Mouse (Mus musculus) intestine, embryonic 16.5 days (tissue): Measurements from ENCODE around the gene Gm20481. TPM values are rescaled to one million over a fixed set of nuclear protein-coding genes. Genes with fewer than 3 reads are reported as not detected.
A peak's percentile ranks its signal among the peaks of the same experiment; 100 is the strongest.
"Not testable (repeated sequence)": the region's sequence is repeated elsewhere in the genome, so short reads cannot be mapped to it uniquely, and the experiment has no call there.

ENCODE experiments used
- ATAC-seq: fragments of 200-750 bp; cut with Nextera tagmentation; 2 replicates; pipeline ENCODE4 v1.8.0; 2017; ENCODE audit warnings: moderate TSS enrichment, moderate library complexity
- H3K27ac ChIP-seq: fragments of 300-500 bp; sonication (generic); 2 replicates; pipeline ENCODE4 v1.5.1; 2014; ENCODE audit warnings: mild to moderate bottlenecking, low read length
- H3K27me3 ChIP-seq: fragments of 300-500 bp; sonication (generic); replicated peaks from 2 replicates; pipeline ENCODE4 v1.6.1; 2014; ENCODE audit warnings: low read length, control low read depth, mixed read lengths; ENCODE audit not compliant: control insufficient read depth, insufficient read depth
- H3K36me3 ChIP-seq: fragments of 300-500 bp; sonication (generic); 2 replicates; pipeline ENCODE4 v1.6.1; 2014; ENCODE audit warnings: low read length, control low read depth; ENCODE audit not compliant: control insufficient read depth, insufficient read depth
- H3K4me1 ChIP-seq: fragments of 300-500 bp; sonication (generic); 2 replicates; pipeline ENCODE4 v1.6.1; 2014; ENCODE audit warnings: low read length, control low read depth, mixed read lengths; ENCODE audit not compliant: control insufficient read depth, insufficient read depth
- H3K4me2 ChIP-seq: fragments of 300-500 bp; sonication (generic); 2 replicates; pipeline ENCODE4 v1.6.1; 2014; ENCODE audit warnings: low read depth, low read length, control low read depth
- H3K4me3 ChIP-seq: fragments of 300-500 bp; sonication (generic); 2 replicates; pipeline ENCODE4 v1.5.1; 2014; ENCODE audit warnings: mild to moderate bottlenecking, low read length
- H3K9ac ChIP-seq: fragments of 300-500 bp; sonication (generic); 2 replicates; pipeline ENCODE4 v1.6.1; 2014; ENCODE audit warnings: low read depth, low read length
- H3K9me3 ChIP-seq: fragments of 300-500 bp; sonication (generic); 2 replicates; pipeline ENCODE4 v1.6.1; 2016; ENCODE audit warnings: low read length, control low read depth; ENCODE audit not compliant: control insufficient read depth
- WGBS: fragments of 180-500 bp; shearing (Covaris S2); extraction: QIAGEN DNeasy Blood & Tissue Kit; methylation state at CpG from one replicate; pipeline ENCODE4 v1.1.7; 2014; 5-methylcytosine and 5-hydroxymethylcytosine counted together
- polyA plus RNA-seq: library from polyadenylated mRNA; unstranded; fragments of >200 nt; fragmentation: Nextera tagmentation; extraction: Ambion mirVana; gene quantifications from 2 replicates; pipeline ENCODE4 v1.2.1, GENCODE M21; 2015

Gene Gm20481
- polyA plus RNA-seq, 1 experiment from 2014 or later: not detected

DNA sequence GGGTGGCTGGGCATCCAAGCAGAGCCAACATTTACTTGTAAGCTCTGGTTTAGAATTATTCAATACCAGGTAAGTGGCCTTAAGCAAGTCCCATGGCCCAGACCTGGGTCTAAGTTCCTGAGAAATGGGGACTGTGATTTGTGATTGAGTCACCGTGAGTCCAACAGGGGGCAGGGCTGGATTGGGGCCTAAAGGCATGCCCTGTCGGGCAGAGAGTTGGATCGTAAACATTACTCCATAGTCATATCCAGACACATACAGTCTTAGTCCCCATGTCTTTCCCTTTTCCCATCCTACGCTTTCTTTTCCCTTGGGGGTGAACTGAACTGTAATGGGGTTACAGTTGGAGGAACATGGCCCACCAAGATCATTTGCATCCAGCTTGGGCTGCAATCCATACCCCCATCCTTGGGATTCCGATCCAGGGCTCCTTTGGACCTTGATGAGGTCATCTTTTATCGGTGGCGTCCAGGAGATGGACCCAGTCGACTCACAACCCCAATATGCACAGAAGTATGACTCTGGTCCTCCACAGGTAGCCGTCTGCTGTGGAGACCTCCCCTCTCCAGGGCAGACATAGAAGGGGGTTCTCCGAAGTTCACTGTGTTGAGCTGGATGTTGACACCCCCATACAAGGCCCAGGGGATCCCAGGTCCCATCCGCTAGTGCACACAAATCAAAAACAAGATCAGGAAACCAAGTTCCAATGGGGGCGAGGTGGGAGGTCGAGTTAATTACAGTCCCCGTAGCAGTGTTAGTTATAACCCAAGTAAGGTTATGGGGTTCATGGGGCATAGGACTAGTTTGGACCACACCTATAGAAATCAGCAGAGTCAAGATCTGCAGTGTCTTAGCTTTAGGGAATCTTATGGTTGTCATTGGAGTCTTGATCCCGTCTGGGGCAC is 29.1 kb downstream of the Gm20481 start:
- peak overlapping the region; percentile 97 for H3K4me2 ChIP-seq
- no peak overlapping the region for H3K27ac ChIP-seq
- 0 out of 2 replicates have a peak, but pooled peaks cover 4% of the 10 kb centered on the region for H3K36me3 ChIP-seq
- peak overlapping the region; percentile 75; the same call in 1 of the 2 replicates for H3K9ac ChIP-seq
- H3K9me3 ChIP-seq: no peaks in the 10 kb centered on the region
- no peaks in the 10 kb centered on the region for H3K27me3 ChIP-seq
- peaks cover 20% of the 10 kb centered on the region for H3K4me1 ChIP-seq
- 89% methylated on average over 15 of the region's 15 CpGs for WGBS
- peak overlapping the region; percentile 53 for H3K4me3 ChIP-seq
- no peak for ATAC-seq

DNA sequence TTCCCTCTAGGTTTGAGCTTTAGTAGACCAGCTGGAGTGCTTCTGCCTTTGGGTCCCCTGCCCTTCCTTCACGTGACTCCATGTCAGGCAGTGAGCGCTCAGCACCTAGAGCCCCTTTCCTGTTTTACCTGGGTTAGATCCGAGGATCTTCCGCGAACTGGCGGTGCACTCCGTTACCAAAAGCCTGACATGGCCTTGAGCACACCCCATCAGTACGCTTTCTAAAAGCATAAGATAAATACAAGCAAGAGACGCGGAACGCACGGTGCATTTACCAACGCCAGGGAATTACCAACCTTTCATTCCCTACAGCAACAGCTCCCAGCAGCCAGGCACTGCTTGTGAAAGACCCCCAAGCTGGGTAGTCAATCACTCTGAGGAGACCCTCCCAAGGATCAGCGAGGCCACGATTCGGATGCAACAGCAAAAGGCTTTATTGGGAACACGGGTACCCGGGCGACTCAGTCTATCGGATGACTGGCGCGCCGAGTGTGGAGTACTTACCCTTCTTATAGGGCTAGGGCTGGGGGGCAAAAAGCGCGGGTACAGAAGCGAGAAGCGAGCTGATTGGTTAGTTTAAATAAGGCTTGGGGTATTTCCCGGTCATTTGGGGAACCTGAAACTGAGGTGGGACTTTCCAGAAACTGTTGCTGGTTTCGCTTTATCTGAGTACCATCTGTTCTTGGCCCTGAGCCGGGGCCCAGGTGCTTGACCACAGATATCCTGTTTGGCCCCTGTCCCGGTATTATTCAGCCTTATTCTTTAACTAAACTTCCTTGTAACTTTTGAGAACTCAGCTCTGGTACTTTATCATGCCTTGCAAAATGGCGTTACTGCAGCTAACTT is 30.4 kb downstream of the Gm20481 start:
- peak; percentile 21; the same call in 1 of the 2 replicates for ATAC-seq

DNA sequence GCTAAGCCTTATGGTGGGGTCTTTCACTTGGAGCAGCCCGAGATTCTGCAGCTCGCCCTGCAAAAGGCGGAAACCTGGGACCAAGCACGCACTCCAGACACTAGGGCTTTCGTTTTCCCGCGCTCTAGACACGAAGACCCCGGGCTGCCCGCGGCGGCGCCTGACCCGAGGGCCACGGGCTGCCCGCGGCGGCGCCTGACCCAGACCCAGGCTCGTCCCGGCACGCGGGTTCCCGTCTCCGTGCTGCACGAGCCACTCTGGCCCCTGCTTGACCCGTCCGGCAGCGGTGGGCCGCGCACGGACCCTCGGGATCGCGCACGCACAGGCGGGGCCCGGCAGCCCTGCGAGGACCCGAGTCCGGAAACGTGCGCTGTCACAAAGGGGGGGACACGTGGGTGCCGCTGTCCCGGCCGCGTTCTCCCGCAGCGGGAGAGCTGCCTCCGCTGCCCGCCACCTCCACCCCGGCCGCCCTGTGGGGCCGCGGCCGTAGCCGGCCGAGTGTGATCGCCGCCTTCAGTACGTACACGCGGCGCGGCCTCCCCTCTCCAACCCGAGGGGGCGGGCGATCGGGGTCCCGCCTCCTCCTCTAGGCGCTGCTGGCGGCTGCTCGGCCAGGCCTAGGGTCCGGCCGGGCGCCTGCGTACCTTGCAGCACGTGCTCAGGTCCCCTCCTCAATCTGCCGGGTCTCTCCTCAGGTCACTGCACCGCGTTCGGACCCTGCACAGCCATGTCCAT is 31.2 kb downstream of the Gm20481 start, which contains the start of gene Vars:
Gene Vars (plus strand): TSS at position 271 of the 735 bp plus-strand sequence.
- H3K27ac ChIP-seq: peak within 1 kb of the TSS; percentile 98
- H3K27me3 ChIP-seq: no peaks in the 10 kb centered on the region
- peak within 1 kb of the TSS; percentile 98 for H3K9ac ChIP-seq
- H3K36me3 ChIP-seq: peaks cover 16% of the 10 kb centered on the region; the same call in 1 of the 2 replicates
- ATAC-seq: peak; percentile 88
- H3K4me3 ChIP-seq: peak within 1 kb of the TSS; percentile 98
- peak within 1 kb of the TSS; percentile 97 for H3K4me2 ChIP-seq
- peaks cover 20% of the 10 kb centered on the region for H3K4me1 ChIP-seq
- no peaks in the 10 kb centered on the region for H3K9me3 ChIP-seq
- under 1% methylated on average over 74 of the region's 83 CpGs for WGBS

More for the DNA sequence above, 30.4 kb downstream of the Gm20481 start:
- not testable (repeated sequence) for H3K9me3 ChIP-seq, H3K27me3 ChIP-seq
- WGBS: 14% methylated on average over 29 of the region's 32 CpGs
- H3K36me3 ChIP-seq: peaks cover 12% of the 10 kb centered on the region; the same call in 1 of the 2 replicates
- H3K9ac ChIP-seq: peak overlapping the region; percentile 98
- peak overlapping the region; percentile 98 for H3K27ac ChIP-seq
- H3K4me1 ChIP-seq: peaks cover 20% of the 10 kb centered on the region
- peak overlapping the region; percentile 98 for H3K4me3 ChIP-seq
- H3K4me2 ChIP-seq: peak overlapping the region; percentile 97

DNA sequence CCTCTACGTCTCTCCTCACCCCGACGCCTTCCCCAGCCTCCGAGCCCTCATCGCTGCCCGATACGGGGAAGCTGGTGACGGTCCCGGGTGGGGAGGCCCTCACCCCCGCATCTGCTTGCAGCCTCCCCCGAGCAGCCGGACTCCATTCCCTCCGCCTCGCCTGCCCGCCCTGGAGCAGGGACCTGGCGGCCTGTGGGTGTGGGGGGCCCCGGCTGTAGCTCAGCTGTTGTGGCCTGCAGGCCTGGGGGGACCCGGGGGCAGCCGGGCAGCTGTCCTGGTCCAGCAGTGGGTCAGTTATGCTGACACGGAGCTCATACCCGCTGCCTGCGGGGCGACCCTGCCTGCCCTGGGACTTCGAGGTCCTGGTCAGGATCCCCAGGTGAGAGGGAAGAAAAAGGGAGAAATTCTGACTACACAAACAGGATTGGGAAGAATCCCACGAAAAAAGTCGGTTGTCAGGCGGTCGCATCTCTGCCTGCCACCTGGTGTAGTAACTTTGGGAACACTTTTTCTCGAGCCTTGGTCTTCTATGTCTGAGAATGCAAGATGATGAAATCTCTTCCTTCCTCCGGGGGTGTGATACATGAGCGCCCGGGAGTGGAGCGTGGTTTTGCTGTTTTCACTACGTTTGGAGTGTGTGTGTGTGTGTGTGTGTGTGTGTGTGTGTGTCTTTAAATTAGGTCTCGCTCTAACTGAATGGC is 31.9 kb downstream of the Gm20481 start:
- peaks cover 18% of the 10 kb centered on the region; the same call in 1 of the 2 replicates for H3K36me3 ChIP-seq
- H3K4me2 ChIP-seq: peak overlapping the region; percentile 97
- H3K27ac ChIP-seq: peak overlapping the region; percentile 98
- H3K9ac ChIP-seq: peak overlapping the region; percentile 98
- no peak; the same call in 1 of the 2 replicates for ATAC-seq
- no peaks in the 10 kb centered on the region for H3K9me3 ChIP-seq
- WGBS: under 1% methylated on average over 35 of the region's 35 CpGs
- peaks cover 20% of the 10 kb centered on the region for H3K4me1 ChIP-seq
- H3K4me3 ChIP-seq: peak overlapping the region; percentile 98
- H3K27me3 ChIP-seq: no peaks in the 10 kb centered on the region

DNA sequence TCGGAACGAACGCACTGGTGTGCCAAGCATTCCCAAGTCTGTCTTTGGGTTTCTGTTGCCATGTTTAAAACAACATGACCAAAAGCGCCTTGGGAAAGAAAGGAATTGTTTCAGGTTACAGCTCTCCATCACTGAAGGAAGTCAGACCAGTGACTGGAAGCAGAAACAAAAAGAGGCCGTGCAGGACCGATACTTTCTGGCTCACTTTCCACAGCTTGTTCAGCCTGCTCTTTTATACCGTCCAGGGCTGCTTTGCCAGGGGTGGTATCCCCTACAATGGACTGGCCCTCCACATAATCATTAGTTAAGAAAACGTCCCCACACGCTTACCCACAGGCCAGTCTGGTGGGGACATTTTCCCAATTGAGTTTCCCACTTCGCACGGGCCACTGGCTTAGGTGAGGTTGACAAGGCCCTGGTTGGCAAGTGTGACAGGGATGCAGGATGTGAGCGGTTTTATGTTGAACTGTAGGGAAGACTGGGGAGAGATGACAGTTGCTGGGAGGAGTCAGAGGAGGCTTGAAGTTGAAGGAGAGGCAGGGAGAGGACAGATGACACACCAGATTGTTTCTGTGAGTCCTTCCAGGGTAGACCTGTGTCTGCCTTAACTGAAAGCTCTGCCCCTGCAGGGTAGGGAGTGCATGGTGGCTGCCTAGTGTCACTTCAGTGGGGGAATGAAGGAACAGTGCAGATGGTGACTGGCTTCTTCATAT is 32.6 kb downstream of the Gm20481 start:
- WGBS: 7% methylated on average over 12 of the region's 12 CpGs
- peak overlapping the region; percentile 98 for H3K9ac ChIP-seq
- H3K9me3 ChIP-seq: no peaks in the 10 kb centered on the region
- H3K4me1 ChIP-seq: peaks cover 20% of the 10 kb centered on the region
- H3K36me3 ChIP-seq: peaks cover 20% of the 10 kb centered on the region; the same call in 1 of the 2 replicates
- ATAC-seq: no peak
- H3K4me2 ChIP-seq: peak overlapping the region; percentile 97
- peak overlapping the region; percentile 98 for H3K4me3 ChIP-seq
- peak overlapping the region; percentile 98 for H3K27ac ChIP-seq
- H3K27me3 ChIP-seq: no peaks in the 10 kb centered on the region

DNA sequence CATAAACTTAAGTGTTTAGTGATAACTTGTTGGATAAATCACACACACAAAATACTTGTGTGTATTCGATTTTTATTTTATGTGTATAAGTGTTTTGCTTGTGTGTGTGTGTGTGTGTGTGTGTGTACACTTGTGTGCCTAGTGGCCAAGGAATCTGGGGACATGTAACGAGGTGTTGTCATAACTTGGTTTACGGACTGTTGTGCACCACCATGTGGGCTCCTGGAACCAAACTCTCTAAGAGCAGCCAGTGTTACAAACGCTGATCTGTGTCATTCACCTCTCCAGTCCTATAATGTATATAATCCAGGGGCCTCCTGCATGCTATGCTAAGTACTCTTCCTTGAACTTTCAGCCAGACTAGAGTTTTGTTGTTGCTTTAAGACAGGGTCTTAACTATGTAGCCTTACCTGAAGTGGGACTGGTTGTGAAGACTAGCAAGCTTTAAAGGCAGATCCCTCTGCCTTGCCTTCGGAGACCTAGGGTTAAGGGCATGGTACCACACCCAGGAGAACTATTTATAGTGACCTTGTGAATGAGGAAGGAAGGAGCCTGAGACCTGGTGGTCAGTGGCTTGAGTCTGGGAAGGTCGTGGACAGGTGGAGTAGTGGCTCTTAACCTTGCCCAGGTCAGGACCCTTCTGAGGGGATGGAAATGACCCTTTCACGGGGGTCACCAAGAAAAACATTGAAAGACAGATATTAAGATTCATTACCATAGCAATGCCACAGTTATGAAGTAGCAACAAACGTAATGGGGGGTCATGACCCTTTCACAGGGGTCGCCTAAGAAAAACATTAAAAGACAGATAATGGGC is 33.5 kb downstream of the Gm20481 start:
- Histone ChIP-seq H3K9me3 (no peaks in the 10 kb centered on the region), H3K36me3 (peaks cover 23% of the 10 kb centered on the region; the same call in 1 of the 2 replicates), H3K4me1 (peaks cover 18% of the 10 kb centered on the region), H3K27ac (peak overlapping the region; percentile 48), H3K27me3 (no peaks in the 10 kb centered on the region), H3K9ac (peak overlapping the region; percentile 12), H3K4me3 (peak overlapping the region; percentile 98), H3K4me2 (peak overlapping the region; percentile 97)
- WGBS: 45% methylated on average over 9 of the region's 9 CpGs
- no peak for ATAC-seq

DNA sequence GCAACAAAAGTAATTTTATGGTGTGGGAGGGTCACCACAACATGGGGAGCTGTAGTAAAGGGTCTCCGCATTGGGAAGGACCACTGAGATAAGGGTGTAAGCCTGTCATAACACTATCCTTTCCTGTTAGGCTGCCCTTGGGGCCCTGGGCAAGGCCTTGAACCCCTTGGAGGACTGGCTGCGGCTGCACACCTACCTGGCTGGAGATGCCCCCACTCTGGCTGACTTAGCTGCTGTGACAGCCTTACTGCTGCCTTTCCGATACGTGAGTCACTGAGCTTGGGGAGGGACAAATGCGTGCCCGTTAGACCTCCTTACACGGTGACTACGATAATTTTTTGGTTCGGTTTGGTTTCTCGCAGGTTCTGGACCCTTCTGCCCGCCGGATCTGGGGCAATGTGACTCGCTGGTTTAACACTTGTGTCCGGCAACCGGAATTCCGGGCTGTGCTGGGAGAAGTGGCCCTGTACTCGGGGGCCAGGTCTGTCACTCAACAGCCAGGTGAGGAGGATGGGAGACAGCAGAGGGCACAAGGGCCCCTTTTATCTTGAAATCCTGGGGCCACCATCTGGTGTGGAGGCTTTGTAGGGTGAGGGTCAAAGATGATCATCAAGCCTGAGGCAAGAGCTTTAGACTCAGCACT is 34.5 kb downstream of the Gm20481 start:
- Histone ChIP-seq H3K9me3 (no peaks in the 10 kb centered on the region), H3K27me3 (no peaks in the 10 kb centered on the region), H3K9ac (no peak overlapping the region), H3K4me3 (no peak overlapping the region), H3K36me3 (peaks cover 25% of the 10 kb centered on the region; the same call in 1 of the 2 replicates), H3K27ac (peak overlapping the region; percentile 59; the same call in 1 of the 2 replicates), H3K4me2 (no peak overlapping the region; the same call in 1 of the 2 replicates), H3K4me1 (peaks cover 18% of the 10 kb centered on the region)
- WGBS: 93% methylated on average over 17 of the region's 17 CpGs
- no peak for ATAC-seq
